Mouse (Mus musculus) lung, adult 2 months (tissue): Measurements from ENCODE around the gene Zfp146. TPM values are rescaled to one million over a fixed set of nuclear protein-coding genes. Genes with fewer than 3 reads are reported as not detected.
A peak's percentile ranks its signal among the peaks of the same experiment; 100 is the strongest.
"Not testable (repeated sequence)": the region's sequence is repeated elsewhere in the genome, so short reads cannot be mapped to it uniquely, and the experiment has no call there.

Source experiments
- DNase-seq: peaks from one replicate; pipeline ENCODE4 v3.0.0; 2022
- H3K4me1 ChIP-seq: fragments of 200-500 bp; 2 replicates; pipeline ENCODE4 v1.6.1; 2011; ENCODE audit warnings: low read length; ENCODE audit not compliant: control insufficient read depth, insufficient read depth
- H3K4me3 ChIP-seq: fragments of 200-500 bp; replicated peaks from 2 replicates; pipeline ENCODE3; 2011; ENCODE audit warnings: low read depth, mild to moderate bottlenecking, control low read depth, low read length; ENCODE audit errors: extremely low read depth
- CTCF ChIP-seq: fragments of 200-500 bp; IDR thresholded peaks from 2 replicates; pipeline ENCODE4 v1.5.1; 2011; ENCODE audit warnings: mild to moderate bottlenecking, low read length, control low read depth; ENCODE audit not compliant: insufficient read depth
- POLR2A ChIP-seq: fragments of 200-500 bp; IDR thresholded peaks from 2 replicates; pipeline ENCODE4 v1.6.1; 2011; ENCODE audit warnings: low read depth, mild to moderate bottlenecking, control low read depth, low read length, borderline replicate concordance; ENCODE audit errors: extremely low read depth
- WGBS: fragments of 180-500 bp; shearing (Covaris S2); methylation state at CpG from one replicate; pipeline ENCODE4 v1.1.7; 2018; 5-methylcytosine and 5-hydroxymethylcytosine counted together
- polyA plus RNA-seq: library from polyadenylated mRNA; depleted of rRNA; stranded (reverse); fragments of >200 nt; gene quantifications from 2 replicates; pipeline ENCODE4 v1.2.3, GENCODE M21; 2012; rRNA removed

The Zfp146 gene
- polyA plus RNA-seq: 9.5 and 14.8 TPM in 2 replicates

GRCm38 (mm10) chr7:30169583-30170282, at the start of gene Zfp146:
TSS of gene Zfp146 (minus strand) at chr7:30169750.
- TF ChIP-seq CTCF (no peak), POLR2A (peak; percentile 88)
- under 1% methylated on average over 36 of the region's 36 CpGs for WGBS

GRCm38 (mm10) chr7:30217277-30217676, 47.7 kb upstream of the Zfp146 start:
- DNase-seq: no peak
- H3K4me1 ChIP-seq: 0 out of 2 replicates have a peak, but pooled peaks cover 3% of the 10 kb centered on the region

More at GRCm38 (mm10) chr7:30169583-30170282, at the start of gene Zfp146:
- Histone ChIP-seq H3K4me3 (peak within 1 kb of the TSS; percentile 97), H3K4me1 (no peaks in the 10 kb centered on the region; the same call in 1 of the 2 replicates)
- peak; percentile 91 for DNase-seq

GRCm38 (mm10) chr7:30216723-30217151, 47.2 kb upstream of the Zfp146 start:
- TF ChIP-seq CTCF (peak; percentile 71), POLR2A (no peak)
- 0 out of 2 replicates have a peak, but pooled peaks cover 3% of the 10 kb centered on the region for H3K4me1 ChIP-seq
- H3K4me3 ChIP-seq: peak overlapping the region; percentile 48
- DNase-seq: peak; percentile 69
- WGBS: 0% methylated on average over 15 of the region's 16 CpGs

More at GRCm38 (mm10) chr7:30217277-30217676, 47.7 kb upstream of the Zfp146 start:
- no peak overlapping the region for H3K4me3 ChIP-seq
- TF ChIP-seq POLR2A (no peak), CTCF (no peak)
- 67% methylated on average over 2 of the region's 2 CpGs for WGBS

GRCm38 (mm10) chr7:30215875-30216274, 46.3 kb upstream of the Zfp146 start:
- TF ChIP-seq CTCF (no peak), POLR2A (no peak)
- H3K4me3 ChIP-seq: no peak overlapping the region
- WGBS: 86% methylated on average over 3 of the region's 3 CpGs
- no peak for DNase-seq
- H3K4me1 ChIP-seq: 0 out of 2 replicates have a peak, but pooled peaks cover 3% of the 10 kb centered on the region

- 0 out of 2 replicates have a peak, but pooled peaks cover 3% of the 10 kb centered on the region for H3K4me1 ChIP-seq
- WGBS: 65% methylated on average over 3 of the region's 3 CpGs
- no peak overlapping the region for H3K4me3 ChIP-seq
- DNase-seq: no peak
- TF ChIP-seq CTCF (no peak), POLR2A (no peak)
Observed at GRCm38 (mm10) chr7:30213881-30214280, 44.3 kb upstream of the Zfp146 start.

GRCm38 (mm10) chr7:30211025-30211424, 41.5 kb upstream of the Zfp146 start:
- Histone ChIP-seq H3K4me3 (no peak overlapping the region), H3K4me1 (no peaks in the 10 kb centered on the region)
- TF ChIP-seq POLR2A: no peak
- TF ChIP-seq CTCF: no peak
- 31% methylated on average over 4 of the region's 4 CpGs for WGBS
- DNase-seq: no peak

- H3K4me1 ChIP-seq, H3K4me3 ChIP-seq, DNase-seq: not testable (repeated sequence)
- 47% methylated on average over 5 of the region's 5 CpGs for WGBS
Observed at GRCm38 (mm10) chr7:30206364-30206763, 36.8 kb upstream of the Zfp146 start.

- DNase-seq: peak; percentile 55
- peak; percentile 70 for TF ChIP-seq CTCF
- no peak for TF ChIP-seq POLR2A
- Histone ChIP-seq H3K4me3 (no peak overlapping the region), H3K4me1 (no peaks in the 10 kb centered on the region)
- 2% methylated on average over 2 of the region's 2 CpGs for WGBS
Observed at GRCm38 (mm10) chr7:30205383-30205782, 35.8 kb upstream of the Zfp146 start.

- Histone ChIP-seq H3K4me1 (no peaks in the 10 kb centered on the region), H3K4me3 (no peak overlapping the region)
- TF ChIP-seq CTCF: no peak
- TF ChIP-seq POLR2A: no peak
- 22% methylated on average over 8 of the region's 8 CpGs for WGBS
- no peak for DNase-seq
Observed at GRCm38 (mm10) chr7:30204380-30204779, 34.8 kb upstream of the Zfp146 start.
